Mouse (Mus musculus): ENCODE results near the gene Lhpp. TPM values are rescaled to one million over a fixed set of nuclear protein-coding genes. Genes with fewer than 3 reads are reported as not detected.

Gene Lhpp
- polyA plus RNA-seq, 1 experiment from 2014 or later: 35.9 TPM

- H3K9ac ChIP-seq (replicated peaks; ENCODE audit: low read length): no peak overlapping the region
- 90% methylated on average over 11 of the region's 11 CpGs for WGBS
- no peak overlapping the region for H3K27ac ChIP-seq (replicated peaks; ENCODE audit: low read depth, low read length)
- H3K4me1 ChIP-seq (ENCODE audit: control insufficient read depth, insufficient read depth, low read length): peaks cover 14% of the 10 kb centered on the region
- DNase-seq (no peak), ATAC-seq (ENCODE audit: low FRiP score, low TSS enrichment) (no peak)
- H3K9me3 ChIP-seq (ENCODE audit: control insufficient read depth, low read length): no peaks in the 10 kb centered on the region
- H3K27me3 ChIP-seq (ENCODE audit: control insufficient read depth, insufficient read depth, low read length): no peaks in the 10 kb centered on the region
- no peak overlapping the region for H3K4me3 ChIP-seq (replicated peaks; ENCODE audit: low read depth, low read length)
- no peaks in the 10 kb centered on the region for H3K36me3 ChIP-seq (ENCODE audit: control insufficient read depth, insufficient read depth, low read length)
- H3K4me2 ChIP-seq (ENCODE audit: low read length): no peak overlapping the region
These were observed 113.5 kb downstream of the Lhpp start for GRCm38 (mm10) chr7:132723906-132724305.

DNA sequence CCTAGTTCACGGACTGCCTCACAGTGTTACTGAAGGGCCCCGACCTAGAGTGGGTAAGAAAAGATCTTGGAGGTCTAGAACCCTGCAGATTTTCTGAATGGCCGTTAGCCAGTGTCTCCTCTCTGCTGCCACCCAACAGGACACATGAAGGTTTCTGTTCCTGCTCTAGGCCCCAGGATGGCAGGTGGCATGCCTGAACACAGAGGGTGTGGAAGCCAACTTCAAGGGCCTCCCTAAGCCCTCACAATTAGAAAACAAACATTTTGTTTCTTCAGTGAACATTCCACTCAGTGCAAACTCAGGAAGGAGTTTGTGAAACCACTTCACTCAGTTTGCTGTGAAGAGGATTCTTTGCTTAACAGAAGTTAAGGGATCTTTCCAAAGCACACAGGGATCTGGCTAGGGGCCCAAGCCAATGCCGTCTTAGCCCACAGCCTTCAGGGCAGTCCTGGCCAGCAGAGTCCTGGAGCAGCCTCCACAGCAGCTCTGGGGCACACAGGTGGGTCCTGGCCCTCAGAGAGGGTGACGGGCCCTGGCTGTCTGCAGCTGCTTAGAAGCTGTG is 114.1 kb downstream of the Lhpp start:
- Histone ChIP-seq H3K27ac (replicated peaks; ENCODE audit: low read depth, low read length) (no peak overlapping the region), H3K4me3 (replicated peaks; ENCODE audit: low read depth, low read length) (no peak overlapping the region), H3K27me3 (ENCODE audit: control insufficient read depth, insufficient read depth, low read length) (no peaks in the 10 kb centered on the region), H3K9ac (replicated peaks; ENCODE audit: low read length) (no peak overlapping the region), H3K36me3 (ENCODE audit: control insufficient read depth, insufficient read depth, low read length) (no peaks in the 10 kb centered on the region), H3K4me1 (ENCODE audit: control insufficient read depth, insufficient read depth, low read length) (peaks cover 14% of the 10 kb centered on the region), H3K4me2 (ENCODE audit: low read length) (no peak overlapping the region), H3K9me3 (ENCODE audit: control insufficient read depth, low read length) (no peaks in the 10 kb centered on the region)
- no peak for DNase-seq
- WGBS: 93% methylated on average over 5 of the region's 5 CpGs
- no peak for ATAC-seq (ENCODE audit: low FRiP score, low TSS enrichment)

DNA sequence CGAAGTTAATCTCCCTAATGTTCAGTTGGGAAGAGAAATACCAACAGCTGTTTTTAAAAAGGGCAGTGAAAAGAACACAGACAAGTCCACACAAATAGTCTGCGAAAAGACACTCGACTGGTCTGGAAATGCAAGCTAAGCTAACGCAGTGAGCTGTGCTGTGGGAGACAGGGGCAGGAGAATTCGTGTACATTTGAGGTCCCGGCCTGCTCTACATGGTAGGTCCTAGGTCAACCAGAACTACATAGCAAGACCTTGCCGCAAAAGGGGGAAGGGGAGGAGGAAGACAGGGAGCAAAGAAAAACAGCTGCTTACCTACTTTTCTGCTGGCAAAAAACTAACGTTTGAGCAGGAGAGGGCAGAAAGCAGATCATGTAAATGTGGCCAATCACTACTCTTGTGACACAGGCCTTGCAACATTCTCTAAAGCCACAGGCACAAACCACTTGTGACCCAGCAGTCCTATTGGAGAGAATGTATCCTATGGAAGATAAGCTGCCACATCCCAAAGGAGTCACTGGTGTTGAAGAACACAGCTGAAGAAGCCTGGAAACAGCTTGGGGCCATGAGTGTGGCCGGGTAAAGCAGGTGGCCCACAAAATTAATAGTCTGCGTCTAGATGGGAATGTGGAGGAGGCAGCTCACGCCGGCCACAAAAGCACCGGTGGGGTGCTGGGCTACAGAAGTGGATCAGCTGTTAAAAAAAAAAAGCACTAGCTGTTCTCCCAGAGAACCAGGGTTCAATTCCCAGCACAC is 115.8 kb downstream of the Lhpp start:
- H3K4me1 ChIP-seq (ENCODE audit: control insufficient read depth, insufficient read depth, low read length): peaks cover 6% of the 10 kb centered on the region
- no peak overlapping the region for H3K27ac ChIP-seq (replicated peaks; ENCODE audit: low read depth, low read length)
- no peaks in the 10 kb centered on the region for H3K9me3 ChIP-seq (ENCODE audit: control insufficient read depth, low read length)
- no peaks in the 10 kb centered on the region for H3K27me3 ChIP-seq (ENCODE audit: control insufficient read depth, insufficient read depth, low read length)
- no peak overlapping the region for H3K4me2 ChIP-seq (ENCODE audit: low read length)
- no peak overlapping the region for H3K9ac ChIP-seq (replicated peaks; ENCODE audit: low read length)
- 71% methylated on average over 13 of the region's 13 CpGs for WGBS
- DNase-seq: no peak
- H3K36me3 ChIP-seq (ENCODE audit: control insufficient read depth, insufficient read depth, low read length): peaks cover 3% of the 10 kb centered on the region; the same call in 1 of the 2 replicates
- no peak for ATAC-seq (ENCODE audit: low FRiP score, low TSS enrichment)
- H3K4me3 ChIP-seq (replicated peaks; ENCODE audit: low read depth, low read length): no peak overlapping the region

- Histone ChIP-seq H3K4me3 (replicated peaks; ENCODE audit: low read depth, low read length) (no peak overlapping the region), H3K36me3 (ENCODE audit: control insufficient read depth, insufficient read depth, low read length) (peaks cover 3% of the 10 kb centered on the region; the same call in 1 of the 2 replicates), H3K27me3 (ENCODE audit: control insufficient read depth, insufficient read depth, low read length) (no peaks in the 10 kb centered on the region), H3K9ac (replicated peaks; ENCODE audit: low read length) (no peak overlapping the region), H3K4me1 (ENCODE audit: control insufficient read depth, insufficient read depth, low read length) (peaks cover 14% of the 10 kb centered on the region; the same call in 1 of the 2 replicates), H3K27ac (replicated peaks; ENCODE audit: low read depth, low read length) (no peak overlapping the region), H3K4me2 (ENCODE audit: low read length) (no peak overlapping the region), H3K9me3 (ENCODE audit: control insufficient read depth, low read length) (no peaks in the 10 kb centered on the region)
- 89% methylated on average over 4 of the region's 4 CpGs for WGBS
- DNase-seq: no peak
- no peak for ATAC-seq (ENCODE audit: low FRiP score, low TSS enrichment)
These were observed 118.8 kb downstream of the Lhpp start for GRCm38 (mm10) chr7:132729093-132729831.

DNA sequence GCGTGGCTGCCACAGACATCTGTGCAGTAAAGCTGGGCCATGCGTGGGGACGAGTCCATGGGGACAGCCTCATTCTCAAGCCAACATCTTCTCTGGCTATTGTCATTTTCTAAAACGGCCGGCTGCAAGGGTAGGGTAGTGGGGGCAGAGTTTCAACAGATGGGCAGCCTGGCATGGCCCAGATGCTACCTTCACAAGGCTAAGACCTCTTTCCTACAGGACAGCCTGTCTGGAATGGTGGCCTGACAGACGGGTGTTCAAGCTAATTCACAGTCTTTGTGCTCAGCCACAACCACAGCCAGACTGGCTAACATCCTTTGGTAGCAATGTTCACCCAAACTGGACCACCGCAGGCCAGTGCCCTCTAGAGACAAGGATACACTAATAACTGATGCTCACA is 120.1 kb downstream of the Lhpp start:
- peaks cover 14% of the 10 kb centered on the region; the same call in 1 of the 2 replicates for H3K4me1 ChIP-seq (ENCODE audit: control insufficient read depth, insufficient read depth, low read length)

GRCm38 (mm10) chr7:132731558-132731957 is 121.1 kb downstream of the Lhpp start:
- Histone ChIP-seq H3K9me3 (ENCODE audit: control insufficient read depth, low read length) (no peaks in the 10 kb centered on the region), H3K4me1 (ENCODE audit: control insufficient read depth, insufficient read depth, low read length) (peaks cover 14% of the 10 kb centered on the region; the same call in 1 of the 2 replicates), H3K36me3 (ENCODE audit: control insufficient read depth, insufficient read depth, low read length) (peaks cover 3% of the 10 kb centered on the region; the same call in 1 of the 2 replicates), H3K27me3 (ENCODE audit: control insufficient read depth, insufficient read depth, low read length) (no peaks in the 10 kb centered on the region), H3K4me3 (replicated peaks; ENCODE audit: low read depth, low read length) (no peak overlapping the region), H3K27ac (replicated peaks; ENCODE audit: low read depth, low read length) (peak overlapping the region; percentile 9; the same call in 1 of the 2 replicates), H3K4me2 (ENCODE audit: low read length) (no peak overlapping the region), H3K9ac (replicated peaks; ENCODE audit: low read length) (no peak overlapping the region)
- ATAC-seq (ENCODE audit: low FRiP score, low TSS enrichment) (no peak), DNase-seq (no peak)
- 32% methylated on average over 6 of the region's 6 CpGs for WGBS

More for the DNA sequence above, 120.1 kb downstream of the Lhpp start:
- Histone ChIP-seq H3K4me2 (ENCODE audit: low read length) (no peak overlapping the region), H3K4me3 (replicated peaks; ENCODE audit: low read depth, low read length) (no peak overlapping the region), H3K36me3 (ENCODE audit: control insufficient read depth, insufficient read depth, low read length) (peaks cover 3% of the 10 kb centered on the region; the same call in 1 of the 2 replicates), H3K27me3 (ENCODE audit: control insufficient read depth, insufficient read depth, low read length) (no peaks in the 10 kb centered on the region), H3K9ac (replicated peaks; ENCODE audit: low read length) (no peak overlapping the region), H3K27ac (replicated peaks; ENCODE audit: low read depth, low read length) (0 out of 2 replicates have a peak overlapping the region, but pooled peaks have one; percentile 0), H3K9me3 (ENCODE audit: control insufficient read depth, low read length) (no peaks in the 10 kb centered on the region)
- no peak for ATAC-seq (ENCODE audit: low FRiP score, low TSS enrichment)
- WGBS: 72% methylated on average over 7 of the region's 7 CpGs
- DNase-seq: no peak

DNA sequence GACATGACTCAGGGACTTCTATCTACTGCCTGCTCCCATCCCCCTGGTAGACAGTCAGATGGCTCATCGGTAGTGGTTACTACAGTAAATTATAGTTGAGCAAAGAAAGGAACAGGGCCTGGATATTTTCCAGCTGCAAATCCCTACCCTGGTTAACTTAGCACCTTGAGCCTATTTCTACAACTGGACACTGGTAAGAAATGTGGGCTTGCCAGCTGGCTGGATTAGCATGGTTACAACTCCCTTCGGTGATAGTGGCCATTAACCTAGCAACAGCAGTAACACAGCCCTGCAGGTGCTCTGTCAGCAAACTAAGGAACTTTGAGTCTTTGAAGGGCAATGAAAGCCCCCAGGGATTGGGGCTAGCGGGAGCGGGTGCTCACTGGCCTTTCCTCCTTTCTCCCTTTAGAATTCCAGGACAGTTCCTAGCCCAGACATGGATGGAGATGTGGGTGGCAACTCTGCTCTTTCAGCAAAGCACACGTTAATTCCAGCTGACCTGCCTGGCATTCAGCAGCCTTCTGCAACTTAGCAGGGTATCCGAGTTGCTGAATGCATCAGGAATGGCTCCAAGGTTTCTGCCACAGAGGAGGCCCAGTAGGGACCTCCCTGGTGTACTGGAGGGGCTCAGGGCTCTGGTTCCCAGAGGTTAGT is 121.8 kb downstream of the Lhpp start:
- Histone ChIP-seq H3K27me3 (ENCODE audit: control insufficient read depth, insufficient read depth, low read length) (no peaks in the 10 kb centered on the region), H3K9ac (replicated peaks; ENCODE audit: low read length) (no peak overlapping the region), H3K4me1 (ENCODE audit: control insufficient read depth, insufficient read depth, low read length) (peaks cover 14% of the 10 kb centered on the region; the same call in 1 of the 2 replicates), H3K36me3 (ENCODE audit: control insufficient read depth, insufficient read depth, low read length) (peaks cover 3% of the 10 kb centered on the region; the same call in 1 of the 2 replicates), H3K27ac (replicated peaks; ENCODE audit: low read depth, low read length) (peak overlapping the region; percentile 9; the same call in 1 of the 2 replicates), H3K9me3 (ENCODE audit: control insufficient read depth, low read length) (no peaks in the 10 kb centered on the region), H3K4me3 (replicated peaks; ENCODE audit: low read depth, low read length) (no peak overlapping the region), H3K4me2 (ENCODE audit: low read length) (no peak overlapping the region)
- ATAC-seq (ENCODE audit: low FRiP score, low TSS enrichment) (no peak), DNase-seq (no peak)
- whole genome bisulfite sequencing: 59% methylated on average over 6 of the region's 6 CpGs

- no peaks in the 10 kb centered on the region for H3K9me3 ChIP-seq (ENCODE audit: control insufficient read depth, low read length)
- no peaks in the 10 kb centered on the region for H3K27me3 ChIP-seq (ENCODE audit: control insufficient read depth, insufficient read depth, low read length)
- H3K27ac ChIP-seq (replicated peaks; ENCODE audit: low read depth, low read length): peak overlapping the region; percentile 16
- H3K4me1 ChIP-seq (ENCODE audit: control insufficient read depth, insufficient read depth, low read length): peaks cover 14% of the 10 kb centered on the region; the same call in 1 of the 2 replicates
- DNase-seq (peak; percentile 41), ATAC-seq (ENCODE audit: low FRiP score, low TSS enrichment) (no peak)
- peaks cover 3% of the 10 kb centered on the region; the same call in 1 of the 2 replicates for H3K36me3 ChIP-seq (ENCODE audit: control insufficient read depth, insufficient read depth, low read length)
- 53% methylated on average over 6 of the region's 6 CpGs for WGBS
- no peak overlapping the region for H3K4me2 ChIP-seq (ENCODE audit: low read length)
- no peak overlapping the region for H3K9ac ChIP-seq (replicated peaks; ENCODE audit: low read length)
- no peak overlapping the region for H3K4me3 ChIP-seq (replicated peaks; ENCODE audit: low read depth, low read length)
These were observed 123.1 kb downstream of the Lhpp start for GRCm38 (mm10) chr7:132733521-132733920.
